Mouse (Mus musculus) yolk sac, embryonic 10.5 days (tissue): Measurements from ENCODE around the gene Rsad1.

ENCODE experiments used
- DNase-seq: peaks from one replicate; pipeline ENCODE4 v3.0.0-alpha.2; 2017; ENCODE audit warnings: low spot score

Rsad1 gene

DNA sequence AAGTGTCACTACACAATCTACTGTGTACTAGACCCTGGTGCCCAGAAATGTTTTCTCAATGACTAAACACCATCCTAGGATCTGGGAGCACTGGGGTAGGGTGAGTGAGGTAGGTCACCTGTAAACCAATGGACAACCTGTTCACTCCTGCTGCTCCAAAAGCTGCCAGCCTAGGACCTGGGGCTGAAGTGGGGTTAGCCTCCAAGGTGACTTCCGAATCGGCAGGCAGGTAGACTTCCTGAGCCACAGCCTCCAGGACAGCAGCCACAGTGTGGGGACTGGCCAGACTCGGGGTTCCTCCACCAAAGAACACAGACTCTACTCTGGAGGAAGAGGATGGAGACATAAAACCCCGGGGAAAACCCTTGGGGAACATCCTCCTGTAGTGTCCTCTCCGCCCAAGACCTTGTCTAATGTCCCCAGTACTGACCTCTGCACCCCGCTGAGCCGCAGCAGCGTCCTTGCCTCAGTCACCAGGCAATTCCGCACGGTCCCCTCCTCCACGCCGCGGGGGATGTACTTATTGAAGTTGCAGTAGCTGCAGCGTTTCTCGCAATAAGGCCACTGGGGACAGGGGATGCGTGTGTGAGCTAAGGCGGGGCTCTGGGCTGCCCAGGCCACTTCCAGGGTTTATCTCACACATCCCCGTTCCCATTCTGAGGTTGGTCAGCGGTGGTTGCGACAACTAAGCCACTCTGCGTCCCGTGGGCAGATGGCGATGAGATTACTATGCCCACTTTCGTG is 842 bp downstream of the Rsad1 start:
- DNase-seq: no peak

DNA sequence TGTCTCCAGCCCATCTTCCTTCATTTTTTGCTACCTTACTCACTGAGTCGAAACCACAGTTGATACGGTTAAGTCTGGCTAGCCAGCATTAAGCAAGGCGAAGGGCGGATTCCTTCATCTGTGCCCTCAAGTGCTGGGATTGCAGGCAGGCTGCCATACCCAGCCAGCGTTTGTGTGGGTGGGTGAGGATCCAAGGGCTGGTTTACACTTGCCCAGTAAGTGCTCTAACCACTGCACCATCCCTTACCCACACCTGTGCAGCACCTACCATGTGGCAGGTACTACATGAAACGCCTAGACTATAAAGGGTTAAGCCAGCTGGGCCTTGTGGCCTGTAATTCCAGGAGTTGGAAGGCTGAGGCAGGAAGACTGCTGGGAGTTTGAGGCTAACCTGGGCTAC is 1.8 kb downstream of the Rsad1 start:
- no peak for DNase-seq

DNA sequence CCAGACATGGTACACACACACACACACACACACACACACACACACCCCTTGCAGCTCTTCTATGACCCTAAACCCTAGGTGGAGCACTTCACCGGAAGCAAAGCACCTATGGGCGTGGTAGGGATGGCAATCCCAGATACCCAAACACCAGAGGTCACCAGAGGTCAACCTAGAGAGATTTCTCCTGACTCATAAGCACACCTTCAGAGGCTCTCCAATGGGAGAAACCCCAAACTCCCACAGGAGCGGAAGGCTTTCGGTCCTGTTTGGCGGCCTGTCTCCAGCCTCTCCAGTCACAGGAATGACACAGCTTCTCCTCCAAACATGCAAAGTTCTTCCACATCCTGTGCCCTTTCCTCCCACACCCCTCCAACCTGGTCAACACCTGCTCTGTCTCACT is 2.7 kb downstream of the Rsad1 start:
- no peak for DNase-seq

DNA sequence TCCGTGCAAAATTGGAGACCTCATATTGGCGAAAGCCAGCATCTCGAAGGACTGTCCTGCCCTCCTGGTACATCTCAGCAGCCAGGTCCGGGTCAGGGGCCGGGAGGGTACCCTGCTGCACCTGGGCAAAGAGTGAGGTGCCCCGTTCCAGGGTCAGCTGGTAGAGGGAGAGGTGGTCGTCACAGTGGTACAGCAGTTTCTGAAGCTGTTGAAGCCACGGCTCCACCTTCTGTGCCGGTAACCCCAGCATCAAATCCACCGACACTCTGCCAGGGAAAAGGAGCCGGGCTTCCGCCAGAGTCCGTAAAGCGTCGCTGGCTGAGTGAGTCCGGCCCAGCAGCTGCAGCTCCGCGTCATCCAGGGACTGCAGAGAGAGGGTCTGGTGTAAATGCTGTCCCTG is 4.6 kb downstream of the Rsad1 start:
- DNase-seq: no peak

DNA sequence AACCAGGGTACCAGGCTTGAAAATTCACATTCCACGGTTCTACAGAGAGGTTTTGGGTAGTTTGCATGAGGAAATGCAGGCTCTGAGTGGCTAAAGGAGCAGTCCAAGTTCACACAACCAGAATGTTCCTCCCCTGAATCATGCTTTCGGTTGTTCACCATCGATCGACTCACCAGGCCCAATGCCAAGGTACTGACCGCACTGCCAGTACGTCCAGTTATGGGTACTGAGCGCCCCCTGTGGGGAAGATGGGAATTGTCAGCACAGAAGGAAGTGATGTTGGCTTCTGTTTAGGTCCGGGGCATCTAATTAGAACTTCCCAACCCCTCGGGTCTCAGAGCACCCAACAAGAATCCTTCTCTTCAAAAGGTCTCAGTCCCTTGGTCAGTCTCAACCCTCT is 5.1 kb downstream of the Rsad1 start:
- DNase-seq: no peak

DNA sequence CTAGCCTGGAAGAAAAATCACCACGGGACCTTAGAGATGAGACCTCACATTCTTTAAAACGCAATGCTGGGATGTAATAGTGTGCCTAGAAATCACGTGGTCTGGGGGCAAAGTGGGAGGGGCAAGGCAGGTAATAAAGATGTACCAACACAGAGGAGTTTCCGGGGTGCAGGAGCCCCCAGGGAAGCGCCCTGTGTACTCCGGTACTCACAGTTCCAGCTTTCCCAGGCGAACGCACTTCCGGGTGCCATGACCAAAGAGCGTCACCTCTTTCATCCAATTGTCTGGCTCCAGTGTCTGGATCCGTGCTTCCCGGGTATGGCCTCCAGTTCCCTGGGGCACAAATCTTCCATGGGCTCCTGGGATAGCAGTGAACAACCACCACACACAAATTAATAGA is 5.7 kb downstream of the Rsad1 start:
- DNase-seq: no peak

DNA sequence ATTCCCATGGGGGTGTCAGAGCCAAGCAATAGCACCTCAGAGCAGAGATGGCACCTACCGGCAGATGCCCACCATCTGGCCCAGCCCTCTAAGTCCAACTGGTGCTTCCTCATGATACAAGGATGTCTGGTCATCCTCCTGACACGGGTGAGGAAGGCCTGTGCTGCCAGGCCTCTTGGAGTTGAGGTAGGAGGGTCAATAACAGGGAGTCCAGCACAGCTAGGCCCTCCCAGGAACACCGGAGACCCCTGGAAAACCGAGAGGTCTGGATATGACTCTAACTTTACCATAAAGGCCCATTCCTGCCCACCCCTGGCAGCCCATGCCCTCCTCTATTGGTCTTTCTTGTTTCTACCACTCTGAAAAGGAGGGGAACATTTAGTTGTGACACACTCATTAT is 6.7 kb downstream of the Rsad1 start:
- no peak for DNase-seq

DNA sequence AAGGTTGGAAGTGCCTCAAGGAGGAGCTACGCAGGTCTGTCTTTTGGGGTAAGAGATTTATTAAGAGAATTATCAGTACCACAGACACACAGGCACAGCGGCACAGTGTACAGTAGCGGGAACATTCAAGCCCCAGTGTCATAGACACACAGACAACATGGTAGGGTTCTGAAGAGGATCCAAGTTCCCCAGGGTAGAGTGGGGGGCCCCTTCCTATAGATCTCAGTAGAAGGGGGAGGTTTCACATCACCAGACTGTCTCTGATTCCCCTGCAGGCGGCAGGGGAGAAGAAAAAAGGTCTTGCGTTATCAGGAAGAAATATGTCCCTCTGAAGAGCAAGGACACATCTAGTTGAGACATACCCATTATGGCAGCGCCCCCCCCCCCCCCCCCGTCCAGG is 9.3 kb downstream of the Rsad1 start:
- no peak for DNase-seq

DNA sequence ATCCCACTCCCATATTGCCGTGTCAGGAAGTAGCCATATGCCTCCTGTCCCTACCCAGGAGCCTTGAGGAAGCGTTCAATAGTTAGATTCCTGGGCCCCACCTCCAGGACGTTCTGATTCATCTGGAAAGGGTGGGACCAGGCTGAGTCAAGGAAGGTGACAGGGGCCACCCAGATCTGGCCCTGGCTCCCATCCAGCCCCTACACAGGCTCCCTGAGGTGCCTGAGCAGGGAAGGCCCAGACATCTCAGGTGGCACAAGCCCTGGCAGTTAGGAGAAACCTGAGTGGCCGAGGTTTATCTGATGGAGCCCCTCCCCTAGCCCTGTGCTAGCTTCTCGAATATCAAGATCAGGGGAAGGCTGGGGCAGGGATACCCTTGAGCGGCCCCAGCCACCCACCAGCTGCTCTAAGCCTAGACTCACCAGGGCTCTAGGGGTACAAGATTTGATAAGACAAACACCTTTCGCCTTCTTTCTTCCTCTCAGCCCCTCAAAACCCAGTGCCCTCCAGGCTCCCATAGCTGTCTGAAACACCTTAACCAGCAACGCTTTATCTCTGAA is 10.2 kb downstream of the Rsad1 start:
- no peak for DNase-seq

DNA sequence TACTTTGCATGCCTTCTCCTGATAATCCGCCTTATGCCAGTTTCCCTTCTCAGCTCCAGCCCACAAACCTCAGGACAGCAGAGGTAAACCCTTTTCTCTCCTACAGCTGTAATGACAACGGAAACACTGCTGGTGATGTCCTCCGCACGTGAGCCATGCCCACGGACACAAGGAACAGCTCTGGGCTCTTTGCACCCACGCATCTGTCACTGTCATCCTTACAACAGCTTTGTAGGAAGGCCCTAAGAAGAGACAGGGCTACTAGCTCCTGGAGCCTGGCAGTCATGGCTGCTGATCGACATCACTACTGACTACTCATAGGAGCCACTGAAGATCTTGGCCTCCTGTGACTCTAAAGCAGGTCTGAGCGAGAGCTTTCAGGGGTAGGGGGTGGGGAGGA is 15.9 kb downstream of the Rsad1 start:
- no peak for DNase-seq

DNA sequence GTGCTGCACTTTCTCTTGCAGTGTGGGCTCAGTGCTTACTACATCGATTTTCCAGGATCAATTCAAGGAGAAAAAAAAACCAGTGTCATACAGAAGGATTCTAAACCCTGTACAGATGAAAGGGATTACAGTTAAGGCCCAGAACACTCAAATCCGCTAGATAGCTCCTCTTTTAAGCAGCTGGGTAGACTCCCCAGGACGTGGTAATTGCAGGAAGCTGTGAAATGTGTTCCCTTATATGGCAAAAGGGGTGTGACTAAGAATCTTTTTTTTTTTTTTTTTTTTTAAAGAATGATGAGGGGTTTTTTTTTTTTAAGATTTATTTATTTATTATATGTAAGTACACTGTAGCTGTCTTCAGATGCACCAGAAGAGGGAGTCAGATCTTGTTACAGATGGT is 20.2 kb downstream of the Rsad1 start:
- DNase-seq: no peak

DNA sequence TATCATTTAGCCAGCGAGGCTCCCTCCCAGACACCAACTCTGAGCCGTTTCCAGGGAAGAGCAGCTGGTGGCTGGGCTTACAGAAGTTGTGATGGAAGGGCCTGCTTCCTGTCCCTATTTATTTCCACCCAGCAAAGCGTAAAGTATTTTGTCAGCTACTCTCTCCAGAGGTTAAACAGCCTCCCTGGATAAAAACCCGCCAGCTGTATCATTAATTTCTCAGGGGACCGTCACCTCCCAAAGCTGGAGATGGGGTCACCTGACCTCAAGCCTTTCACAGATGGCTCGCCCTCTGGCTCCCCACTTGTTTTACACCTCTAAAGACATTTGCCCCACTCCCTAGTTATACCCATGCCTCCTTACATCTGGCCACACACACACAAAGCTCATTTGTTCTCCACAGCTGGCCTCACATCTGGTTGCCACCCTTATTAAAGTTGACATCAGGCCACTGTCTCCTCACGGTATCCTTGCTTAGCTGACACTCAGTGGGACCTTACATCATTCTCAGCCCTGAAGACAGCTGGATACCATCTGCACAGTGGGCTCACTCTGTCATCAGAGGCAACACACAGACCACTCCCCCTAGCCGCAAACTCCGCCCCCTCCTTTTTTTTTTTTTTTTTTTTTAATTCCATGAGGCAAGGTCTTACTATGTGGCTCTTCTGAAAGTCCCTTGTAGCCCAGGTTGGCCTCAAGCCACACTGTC is 22.7 kb downstream of the Rsad1 start:
- no peak for DNase-seq

DNA sequence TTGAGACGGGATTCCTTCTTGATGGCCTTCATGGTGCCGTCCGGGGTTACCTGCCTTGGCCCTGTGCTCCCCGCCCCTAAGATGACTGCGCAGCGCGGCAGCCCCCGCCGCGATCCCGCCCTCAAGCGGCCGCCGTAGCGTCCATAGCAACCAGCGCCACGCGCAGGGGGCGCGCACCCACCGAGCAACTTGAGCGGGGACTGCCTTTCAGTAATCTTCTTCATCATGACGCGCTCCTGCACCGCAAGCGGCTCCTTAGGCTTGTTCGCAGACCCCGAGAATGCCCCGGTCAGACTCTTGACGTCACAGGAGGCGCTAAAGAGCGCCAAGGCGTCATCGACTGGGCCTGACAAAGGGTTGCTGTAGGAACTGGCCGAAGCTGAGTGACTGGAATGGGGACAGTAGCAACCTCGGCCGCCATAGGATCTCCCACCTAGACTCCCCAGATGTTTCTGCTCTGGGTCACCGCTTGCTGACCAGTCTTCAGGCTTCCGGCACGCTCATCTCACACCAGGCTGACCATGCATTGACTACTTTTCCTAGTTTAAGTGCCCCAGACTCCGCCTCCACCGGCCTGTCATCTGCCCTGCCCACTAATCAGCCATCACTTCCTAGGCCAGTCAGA is 27.7 kb downstream of the Rsad1 start, which contains the start of gene Mycbpap:
Gene Mycbpap, minus strand, starts transcription at position 524 of the 625 bp plus-strand sequence.
- DNase-seq: peak; percentile 77

DNA sequence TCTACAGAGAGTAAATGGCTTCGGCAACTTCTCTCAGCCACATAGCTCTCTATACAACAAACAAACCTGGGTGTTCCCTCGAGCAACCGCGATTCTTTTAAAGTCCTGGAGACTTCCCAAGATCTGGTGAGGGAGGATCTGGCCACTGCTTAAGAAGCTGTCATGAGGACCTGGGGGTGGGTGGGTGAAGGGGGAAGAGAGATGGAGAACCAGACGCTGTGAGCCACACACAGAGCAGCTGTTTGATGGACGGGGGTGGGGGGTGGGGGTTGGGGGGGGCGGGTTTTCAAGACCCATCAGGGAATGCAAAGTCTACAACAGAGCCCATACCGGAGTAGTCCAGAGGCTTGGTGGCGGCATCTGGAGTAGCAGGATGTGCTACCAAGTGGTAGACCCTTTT is 35.6 kb downstream of the Rsad1 start:
- no peak for DNase-seq

DNA sequence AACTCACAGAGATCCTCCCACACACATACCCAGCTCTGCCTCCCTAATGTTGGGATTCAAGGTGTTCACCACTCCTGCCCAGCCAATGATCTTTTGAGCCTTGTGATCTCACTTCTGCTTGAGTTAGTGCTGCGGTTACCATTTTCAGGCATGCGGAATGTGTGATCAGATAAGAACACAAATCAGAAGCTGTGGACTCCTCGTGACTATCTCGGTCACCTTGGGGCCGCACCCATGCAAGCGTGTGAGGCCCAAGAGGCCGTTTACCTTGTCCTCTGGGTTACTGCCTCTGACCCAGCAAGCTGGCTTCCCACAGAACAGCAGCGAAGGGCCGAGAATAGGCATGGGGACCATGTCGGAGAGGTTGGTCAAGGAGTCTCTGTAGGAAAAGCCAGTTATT is 40.1 kb downstream of the Rsad1 start:
- DNase-seq: peak; percentile 64

DNA sequence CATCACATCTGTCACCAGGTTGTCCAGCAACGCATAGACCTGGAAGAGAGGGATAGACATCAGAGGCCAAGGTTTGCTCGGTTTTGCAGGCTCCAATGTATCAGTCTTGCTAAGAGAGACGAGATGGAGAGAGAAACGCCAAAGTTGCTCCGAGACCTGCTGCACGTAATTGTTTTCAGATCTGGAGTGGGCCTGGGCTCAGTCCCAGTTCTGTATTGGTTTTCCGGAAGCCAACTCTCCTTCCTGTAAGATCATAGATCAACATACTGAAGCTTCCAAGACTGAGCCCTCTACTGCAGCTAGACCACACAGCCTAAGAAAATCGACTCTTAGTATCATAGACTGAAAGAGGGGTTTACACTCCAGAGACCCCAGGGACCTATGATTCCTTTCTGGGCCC is 47.6 kb downstream of the Rsad1 start:
- DNase-seq: no peak

DNA sequence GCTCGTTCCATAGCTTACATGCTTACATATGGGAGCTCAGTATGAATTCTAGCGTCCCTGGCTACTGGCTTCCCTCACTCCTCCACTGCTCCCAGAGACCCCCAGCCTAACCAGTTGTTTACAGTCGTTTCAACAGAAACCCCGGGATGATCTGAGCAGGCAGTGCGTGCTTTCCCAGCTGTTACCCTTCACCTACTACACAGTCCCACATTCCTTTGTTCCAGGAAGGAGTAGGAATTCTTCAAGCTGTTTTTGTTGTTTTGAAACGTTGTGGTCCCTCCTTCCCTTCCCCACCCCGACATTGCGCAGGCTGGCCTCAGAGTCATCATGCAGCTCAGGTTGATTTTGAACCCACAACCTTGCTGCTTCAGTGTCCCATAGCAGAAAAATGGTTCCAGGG is 48.7 kb downstream of the Rsad1 start:
- DNase-seq: no peak

DNA sequence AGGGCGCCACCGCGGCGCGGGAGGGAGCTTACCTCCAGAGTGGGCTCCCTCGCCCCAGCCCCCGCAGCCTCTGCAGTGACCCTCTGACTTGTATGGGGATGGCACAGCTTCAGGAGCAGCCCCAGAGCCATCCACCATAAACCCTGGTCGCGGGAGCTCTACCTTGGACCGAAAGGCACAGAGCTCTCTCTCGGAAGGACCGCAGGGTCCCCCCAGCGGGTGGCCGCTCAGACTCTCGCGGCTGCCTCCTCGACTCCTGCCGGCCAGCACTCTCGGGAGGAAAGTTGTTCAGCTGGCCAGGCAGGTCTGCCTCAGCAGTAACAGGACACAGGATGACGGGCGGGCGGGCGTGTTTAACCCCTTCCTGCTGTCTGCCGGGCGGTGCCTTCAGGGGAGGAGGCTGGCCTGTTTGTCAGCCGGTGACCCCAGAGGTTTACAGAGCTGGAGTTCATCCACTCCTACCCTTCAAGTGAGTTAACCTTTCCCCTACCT is 49.3 kb downstream of the Rsad1 start, which contains the start of gene Epn3:
Gene Epn3, minus strand, starts transcription at position 314 of the 492 bp plus-strand sequence.
- DNase-seq: peak; percentile 55

DNA sequence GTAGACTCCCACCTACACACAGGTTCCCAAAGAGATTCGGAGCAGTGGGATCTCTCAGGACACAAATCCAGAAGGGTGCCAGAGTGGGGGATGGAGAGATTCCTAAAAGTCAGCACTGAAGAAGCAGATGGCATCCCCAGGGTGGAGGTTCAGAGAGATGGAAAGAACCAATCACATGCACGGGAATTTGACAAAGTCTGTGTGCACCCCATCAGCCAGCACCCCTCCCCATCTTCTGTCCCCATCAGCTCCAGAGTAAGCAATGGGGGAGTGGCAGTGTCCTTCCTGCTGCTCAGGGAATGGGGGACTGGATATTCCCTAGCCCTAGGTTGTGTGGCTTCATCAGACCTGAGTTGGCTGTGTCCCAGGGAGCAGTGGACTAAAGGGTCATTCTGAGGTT is 50.0 kb downstream of the Rsad1 start:
- no peak for DNase-seq

DNA sequence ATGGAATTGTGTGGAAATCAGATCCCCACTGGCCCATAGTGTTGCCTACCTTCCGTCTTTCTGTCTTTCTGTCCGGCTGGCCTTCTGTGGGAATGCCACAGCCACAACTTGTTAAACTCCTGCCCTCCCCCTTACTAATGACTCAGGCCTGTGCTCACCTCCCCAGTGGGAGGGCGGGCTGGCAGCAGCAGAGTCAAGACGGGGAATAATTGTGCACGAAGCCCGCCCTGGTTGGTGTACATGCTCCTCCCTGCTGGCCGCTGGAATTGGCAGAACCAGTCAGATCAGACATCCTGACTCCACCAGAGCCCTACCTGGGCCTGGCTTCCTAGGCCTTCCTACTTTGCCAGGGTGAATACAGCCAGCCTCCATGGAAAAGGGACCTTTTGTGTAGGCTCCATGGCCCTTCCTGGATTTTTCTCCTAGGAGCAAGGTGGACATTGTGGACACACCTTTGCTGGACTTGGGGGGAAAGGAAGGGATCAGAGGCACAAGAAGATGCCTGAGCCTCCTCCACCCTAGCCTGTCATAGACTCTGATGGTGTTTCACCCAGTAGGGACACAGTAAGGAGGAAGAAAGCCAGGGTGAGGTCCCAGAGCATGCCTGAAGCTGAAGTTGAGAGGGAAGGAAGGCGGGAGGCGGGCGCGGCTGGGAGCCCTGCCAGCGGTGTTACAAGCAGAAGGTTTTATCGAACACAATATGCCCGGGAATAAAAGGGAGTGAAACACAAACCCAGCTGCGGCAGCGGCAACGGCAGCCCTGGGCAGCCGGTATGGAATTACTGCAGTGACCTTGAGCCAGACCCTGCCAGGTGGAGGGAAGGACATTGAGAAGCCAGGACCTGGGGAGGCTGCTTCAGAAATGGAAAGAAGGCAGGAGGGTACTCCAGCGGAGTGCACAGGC is 50.7 kb downstream of the Rsad1 start:
- no peak for DNase-seq

DNA sequence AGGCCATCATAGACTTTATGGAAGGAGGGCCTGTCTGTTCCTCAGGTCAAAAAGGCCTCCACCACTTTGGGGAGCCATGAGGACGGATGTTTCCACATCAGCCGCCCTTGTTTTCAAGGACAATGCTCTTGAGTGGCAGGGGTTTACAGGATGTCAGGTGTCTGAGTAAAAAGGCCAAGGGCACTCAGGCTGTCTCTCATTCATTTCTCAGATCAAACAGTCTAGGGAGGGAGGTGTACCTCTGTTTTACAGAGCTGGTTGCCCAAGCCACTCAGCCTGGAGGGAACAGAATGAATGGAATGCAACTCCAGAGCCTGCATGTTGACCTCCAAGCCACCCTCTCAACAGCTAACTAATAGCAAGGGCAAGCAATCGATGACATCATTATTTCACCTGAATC is 53.6 kb downstream of the Rsad1 start:
- no peak for DNase-seq

DNA sequence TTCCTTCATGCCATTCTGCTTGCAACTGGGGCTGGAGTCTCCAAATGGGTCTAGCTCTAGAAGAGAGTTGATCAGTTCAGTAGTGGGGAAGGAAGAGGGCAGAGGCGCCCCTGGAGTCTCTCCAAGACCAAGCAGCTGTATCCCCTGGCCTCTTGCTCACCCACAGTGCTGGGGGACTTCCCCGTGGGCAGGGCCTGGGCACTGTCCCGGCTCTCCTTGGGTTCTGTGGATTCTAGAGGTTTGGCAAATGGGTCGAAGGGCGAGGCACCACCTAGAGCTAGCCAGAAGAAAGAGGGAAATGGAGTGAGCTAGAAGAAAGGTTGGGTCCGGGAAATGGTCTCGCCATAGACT is 57.3 kb downstream of the Rsad1 start:
- DNase-seq: no peak
